Mouse (Mus musculus) gastrocnemius, postnatal 25 days (tissue): Measurements from ENCODE around the gene Allc. TPM values are rescaled to one million over a fixed set of nuclear protein-coding genes. Genes with fewer than 3 reads are reported as not detected.

Source experiments
- DNase-seq: peaks from one replicate; pipeline ENCODE4 v3.0.0; 2022
- long read RNA-seq, 2 experiments: library from polyadenylated mRNA; stranded (forward); transcript quantifications; one replicate each; pipeline ENCODE4 v2.0.0; 2021
- total RNA-seq, 2 experiments: library from RNA; stranded (reverse); gene quantifications; 1 replicate in 1 of 2; 2 replicates in 1 of 2; pipeline ENCODE4 v1.2.3; 2021

The Allc gene
- not detected for total RNA-seq
- long read RNA-seq, experiment 1 = 0 reads
- long read RNA-seq, experiment 2 = 0 reads

- no peak for DNase-seq
Measured at GRCm38 (mm10) chr12:28582423-28582822, at the start of gene Allc. TSS of gene Allc (minus strand) at chr12:28582523.

GRCm38 (mm10) chr12:28628436-28628835 lies 46.1 kb upstream of the Allc start:
- DNase-seq = no peak

GRCm38 (mm10) chr12:28627092-28627491 lies 44.8 kb upstream of the Allc start:
- DNase-seq = no peak

DNA sequence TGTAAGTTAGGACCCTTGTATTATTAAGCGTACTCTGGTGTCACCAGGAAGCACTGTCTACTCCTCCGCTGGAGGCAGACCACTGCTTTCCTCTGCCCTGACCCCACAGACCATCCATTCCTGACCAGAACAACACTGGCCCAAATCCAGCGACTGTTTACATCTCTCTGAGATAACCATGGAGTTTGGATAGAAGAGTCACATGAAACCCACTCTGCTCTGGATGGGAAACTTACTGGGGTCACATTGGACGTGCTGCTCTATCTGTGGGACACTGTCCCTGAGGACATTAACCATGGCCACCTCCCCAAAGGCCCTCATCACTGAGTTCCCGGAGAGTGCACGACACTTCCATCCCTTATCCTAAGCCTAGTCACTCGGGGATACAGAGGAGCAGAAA lies 43.1 kb upstream of the Allc start:
- no peak for DNase-seq

DNA sequence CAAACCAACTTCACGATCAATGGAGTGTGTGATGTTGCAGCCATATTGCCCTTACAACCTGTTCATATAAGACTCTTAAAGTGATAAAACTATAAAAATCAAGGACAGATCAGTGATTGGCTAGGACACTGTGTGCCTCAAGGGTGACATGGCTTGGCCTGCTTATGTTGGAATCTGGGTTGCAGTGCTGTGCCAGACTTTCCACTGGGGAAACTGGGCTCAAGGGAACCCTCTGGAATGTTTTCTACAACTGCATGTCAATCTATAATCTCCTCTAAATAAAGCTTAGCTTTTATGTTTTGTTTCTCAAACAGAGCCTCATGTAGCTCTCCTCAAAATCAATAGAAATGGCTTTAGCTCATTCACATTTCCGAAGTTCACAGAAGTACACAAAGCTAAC lies 41.9 kb upstream of the Allc start:
- no peak for DNase-seq

DNA sequence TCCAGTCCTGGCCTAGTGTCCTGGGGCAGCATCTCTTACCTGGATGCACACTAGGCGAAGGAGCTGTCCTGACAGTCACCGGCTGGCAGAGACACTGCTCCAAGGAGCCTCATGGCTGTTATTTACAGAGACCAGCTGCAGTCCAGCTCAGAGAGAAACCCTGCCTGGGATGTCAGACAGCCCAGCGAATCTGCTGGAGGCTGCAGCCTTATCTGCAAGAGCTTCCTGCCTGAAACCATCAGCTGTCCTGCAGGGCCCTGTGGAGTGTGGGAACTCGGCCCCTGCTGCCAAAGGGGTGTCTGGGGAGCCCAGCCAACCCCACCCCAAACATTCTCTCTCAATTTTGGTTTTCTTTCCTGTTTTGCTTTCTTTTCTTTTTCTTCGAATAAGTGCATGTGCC lies 40.9 kb upstream of the Allc start, which contains the start of gene Colec11:
Colec11 (minus strand) TSS at position 183 of the 400 bp plus-strand sequence.
- DNase-seq = no peak

DNA sequence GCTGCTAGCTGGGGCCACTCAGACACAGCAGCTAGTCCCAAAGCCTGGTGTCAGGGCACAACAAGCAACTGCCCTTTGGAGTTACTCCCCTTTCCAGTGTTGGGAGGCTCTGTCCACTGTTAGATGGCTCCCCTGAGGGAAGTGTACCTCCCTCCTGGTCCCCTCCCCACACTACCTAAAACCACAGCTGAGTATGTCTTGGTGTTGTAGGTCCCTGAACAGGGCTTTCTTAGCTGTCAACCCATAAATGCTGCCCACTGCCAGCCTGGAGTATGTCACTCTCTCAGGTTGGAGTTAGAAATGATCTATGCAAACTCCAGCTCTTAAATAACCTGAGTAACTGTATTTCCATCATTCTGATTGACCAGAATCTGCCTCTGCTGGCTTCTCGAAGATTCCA lies 40.3 kb upstream of the Allc start:
- DNase-seq = no peak

DNA sequence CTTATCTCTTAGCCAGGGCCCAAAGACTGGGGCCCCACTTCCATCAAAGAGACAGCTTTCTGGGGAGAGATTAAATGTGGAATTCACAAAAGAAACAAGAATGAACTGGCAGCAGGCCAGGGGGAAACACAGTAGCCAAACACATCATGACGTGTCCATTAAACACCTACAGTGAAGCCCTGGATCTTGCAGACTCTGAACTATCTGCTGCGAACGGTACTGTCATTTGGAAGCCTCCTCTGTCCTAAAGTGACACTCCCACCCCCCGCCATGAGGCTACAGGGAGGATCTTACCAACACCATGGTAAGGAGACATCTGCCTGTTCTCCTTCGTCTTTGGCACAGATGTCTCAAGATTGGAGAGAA lies 39.8 kb upstream of the Allc start:
- no peak for DNase-seq

- no peak for DNase-seq
Measured at GRCm38 (mm10) chr12:28621451-28622166, 39.3 kb upstream of the Allc start.

DNA sequence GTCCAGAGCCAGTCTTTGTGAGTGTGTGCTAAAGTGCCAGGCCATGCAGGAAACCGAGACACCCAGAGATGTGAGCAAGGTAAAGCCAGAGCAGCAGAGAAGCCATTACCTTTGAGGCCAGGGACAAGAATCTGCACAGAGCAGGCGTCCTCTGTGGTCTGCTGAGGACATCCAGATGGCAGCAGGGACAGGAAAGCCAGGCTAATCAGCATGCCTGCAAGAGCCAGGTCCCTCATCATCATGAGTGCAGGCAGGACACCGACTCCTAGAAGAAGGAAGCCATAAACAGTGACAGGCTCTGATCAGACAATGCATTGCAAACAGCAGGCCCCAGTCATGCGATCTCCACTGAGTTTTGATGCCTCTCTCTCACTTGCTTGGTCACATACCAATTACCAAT lies 35.0 kb upstream of the Allc start:
- DNase-seq = no peak

DNA sequence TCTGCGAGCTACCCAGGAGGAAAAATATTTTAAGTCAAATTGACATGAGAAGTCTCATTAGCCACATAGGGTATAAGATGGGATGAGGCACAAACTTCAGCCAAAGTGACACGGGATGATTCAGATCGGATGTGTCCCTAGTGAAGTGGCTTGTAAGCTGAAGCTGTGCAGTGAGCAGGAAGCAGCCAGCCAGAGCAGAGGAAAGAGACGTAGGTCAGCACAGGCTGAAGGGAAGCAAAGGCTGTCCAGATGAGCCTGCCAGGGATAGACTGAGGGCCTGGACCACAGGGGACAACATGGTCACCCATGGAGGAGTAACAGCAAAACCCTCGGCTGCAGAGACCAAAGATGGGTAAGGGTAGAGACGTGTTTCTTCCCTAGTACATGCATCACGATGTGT lies 32.1 kb upstream of the Allc start:
- no peak for DNase-seq

DNA sequence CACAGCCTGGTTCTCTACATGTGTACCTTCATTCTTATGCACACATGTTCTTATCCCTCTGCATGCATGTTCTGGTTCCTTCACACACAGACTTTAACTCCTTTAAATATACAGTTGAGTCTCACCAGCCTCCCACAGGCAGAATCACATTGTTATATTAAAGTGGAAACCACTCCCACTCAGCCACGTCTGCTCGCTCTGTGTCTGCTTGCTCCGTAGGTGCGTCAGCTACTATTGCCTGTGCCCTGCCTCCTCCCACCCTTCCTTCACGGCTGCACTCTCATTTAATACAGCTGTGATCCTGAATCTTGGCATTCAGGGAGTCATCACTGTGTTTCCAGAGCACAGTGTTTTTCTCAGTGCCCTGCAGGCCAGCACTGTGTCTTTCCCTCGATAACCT lies 30.1 kb upstream of the Allc start:
- no peak for DNase-seq

DNA sequence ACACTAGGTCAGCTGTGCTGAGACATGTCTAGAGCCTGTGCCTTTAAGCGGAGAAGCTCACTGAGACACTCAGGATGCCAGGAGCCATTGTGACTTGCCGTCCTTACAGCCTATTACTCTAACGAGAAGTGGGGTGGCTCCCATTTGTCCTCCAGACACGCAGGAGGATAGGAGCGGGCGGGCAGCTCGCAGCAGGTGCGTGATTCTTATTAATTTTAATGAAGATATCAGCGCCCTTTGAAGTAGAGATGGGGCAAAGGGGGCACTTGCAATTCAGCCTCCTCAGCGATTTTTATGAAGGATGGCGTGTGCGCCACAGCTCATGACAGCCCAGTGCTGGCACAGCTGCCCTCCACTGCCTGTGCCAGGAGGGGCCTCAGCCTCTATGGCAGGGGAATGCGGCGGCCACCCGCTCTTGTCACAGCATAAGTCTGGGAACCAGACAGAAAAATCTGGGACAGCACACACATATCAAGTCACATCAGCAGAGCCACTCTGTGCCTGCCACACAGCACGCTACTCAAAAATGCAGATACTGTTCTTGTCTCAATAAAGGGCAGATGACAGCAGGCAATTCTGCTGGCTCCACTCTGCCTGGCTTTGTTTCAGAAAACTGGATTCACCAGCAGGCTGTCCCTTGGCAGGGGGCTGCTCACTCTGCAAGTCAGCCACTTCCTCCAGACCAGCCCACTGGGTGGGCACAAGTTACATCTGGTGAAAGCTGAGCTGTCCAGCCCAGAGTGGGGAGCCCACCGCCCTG lies 25.4 kb upstream of the Allc start:
- no peak for DNase-seq

DNA sequence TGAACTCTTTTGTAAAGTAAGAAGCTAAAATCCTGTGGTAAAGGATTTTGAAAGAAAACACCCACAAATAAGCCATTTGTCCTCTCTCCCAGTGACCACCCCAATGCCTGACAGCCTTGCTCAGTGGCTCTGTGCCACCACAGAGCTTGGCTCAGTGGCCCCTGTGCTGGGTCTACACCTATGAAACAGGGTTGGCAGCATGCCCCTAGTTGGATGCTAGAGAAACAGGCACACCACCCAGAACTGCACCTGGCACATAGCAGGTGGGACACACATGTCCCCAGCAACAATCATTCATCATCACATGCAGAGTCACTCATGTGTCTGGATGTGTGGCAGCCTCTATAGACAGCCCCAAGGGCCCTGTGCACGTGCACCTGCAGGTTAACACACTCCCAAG lies 21.2 kb upstream of the Allc start:
- no peak for DNase-seq

- DNase-seq = no peak
Measured at GRCm38 (mm10) chr12:28602259-28602658, 19.9 kb upstream of the Allc start.

DNA sequence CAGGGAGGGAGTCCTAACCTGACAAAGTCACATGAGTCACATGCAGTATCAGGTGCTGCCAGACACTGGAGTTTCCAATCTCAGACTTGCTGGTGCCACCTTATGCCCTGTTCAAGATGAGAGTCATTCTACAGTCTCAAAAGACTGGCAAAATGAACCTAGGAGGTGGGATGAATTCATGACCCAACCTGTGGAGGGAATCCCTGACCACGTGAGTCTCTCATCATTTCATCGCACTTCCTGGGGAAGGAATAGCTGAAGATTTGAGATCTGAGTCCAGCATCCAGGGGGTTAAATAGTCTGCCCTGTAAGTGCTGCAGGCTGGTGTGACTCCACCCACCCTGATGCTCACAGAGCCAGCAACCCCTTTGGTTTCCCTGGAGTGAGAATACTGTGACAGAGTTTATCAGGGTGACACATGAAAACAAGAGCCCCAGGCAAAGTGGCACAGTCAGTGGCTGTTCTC lies 16.2 kb upstream of the Allc start:
- DNase-seq = no peak

DNA sequence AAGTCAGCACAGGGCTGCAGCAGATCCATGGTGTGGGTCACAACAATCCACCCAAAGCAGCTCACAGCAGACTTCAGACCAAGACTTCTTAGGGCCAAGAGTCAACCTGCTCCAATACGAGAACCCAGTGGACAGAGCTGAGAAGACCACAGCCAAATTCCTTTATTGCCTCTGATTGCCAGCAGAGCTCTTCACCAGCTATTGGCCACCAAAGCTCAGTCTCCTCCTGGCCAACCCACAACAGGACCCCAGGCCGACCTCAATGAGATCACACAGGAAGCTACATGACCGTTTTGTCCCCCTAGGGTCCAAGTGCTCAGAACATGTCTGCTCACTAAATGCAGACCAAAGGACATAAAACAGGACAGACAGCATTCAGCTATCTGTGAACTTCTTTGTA lies 15.8 kb upstream of the Allc start:
- no peak for DNase-seq

- no peak for DNase-seq
Measured at GRCm38 (mm10) chr12:28597699-28598098, 15.4 kb upstream of the Allc start.

GRCm38 (mm10) chr12:28596851-28597250 lies 14.5 kb upstream of the Allc start:
- DNase-seq = no peak

- no peak for DNase-seq
Measured at GRCm38 (mm10) chr12:28590428-28590827, 8.1 kb upstream of the Allc start.

- peak; percentile 66 for DNase-seq
Measured at GRCm38 (mm10) chr12:28589090-28589868, 7.0 kb upstream of the Allc start.

DNA sequence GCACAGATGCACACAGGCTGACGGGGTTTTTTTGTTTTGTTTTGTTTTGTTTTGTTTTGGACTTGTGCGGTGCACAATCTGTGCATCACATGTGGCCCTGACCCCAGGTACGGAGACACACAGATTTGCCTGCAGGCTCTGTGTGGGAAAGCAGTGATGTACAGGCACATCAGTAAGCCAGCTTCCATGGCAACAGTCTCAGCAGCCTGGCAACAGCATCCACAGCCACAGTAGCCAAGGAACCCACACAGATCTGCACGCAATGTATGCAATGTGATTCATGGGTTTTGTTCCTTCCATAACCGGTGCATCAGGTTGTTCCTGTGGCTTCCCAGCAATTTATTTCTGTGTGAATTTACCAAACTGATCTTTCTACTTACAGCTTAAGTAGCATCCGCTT lies 5.6 kb upstream of the Allc start:
- no peak for DNase-seq

- DNase-seq = no peak
Measured at GRCm38 (mm10) chr12:28584036-28584435, 1.7 kb upstream of the Allc start.
